Mouse (Mus musculus): ENCODE results near the gene Slc10a4.

- TF ChIP-seq CTCF (IDR thresholded peaks at IDR 0.05; ENCODE audit: low read depth) (no peak), EP300 (IDR thresholded peaks at IDR 0.05; ENCODE audit: low read depth) (no peak)
Measured at GRCm38 (mm10) chr5:73047651-73048245, 41.1 kb downstream of the Slc10a4 start.

Measured in liver, embryonic 14.5 days (tissue).